Mouse (Mus musculus): ENCODE results near the gene Camta1. TPM values are rescaled to one million over a fixed set of nuclear protein-coding genes. Genes with fewer than 3 reads are reported as not detected.

The Camta1 gene
- polyA plus RNA-seq, 1 experiment from 2014 or later: 25.3 TPM

DNA sequence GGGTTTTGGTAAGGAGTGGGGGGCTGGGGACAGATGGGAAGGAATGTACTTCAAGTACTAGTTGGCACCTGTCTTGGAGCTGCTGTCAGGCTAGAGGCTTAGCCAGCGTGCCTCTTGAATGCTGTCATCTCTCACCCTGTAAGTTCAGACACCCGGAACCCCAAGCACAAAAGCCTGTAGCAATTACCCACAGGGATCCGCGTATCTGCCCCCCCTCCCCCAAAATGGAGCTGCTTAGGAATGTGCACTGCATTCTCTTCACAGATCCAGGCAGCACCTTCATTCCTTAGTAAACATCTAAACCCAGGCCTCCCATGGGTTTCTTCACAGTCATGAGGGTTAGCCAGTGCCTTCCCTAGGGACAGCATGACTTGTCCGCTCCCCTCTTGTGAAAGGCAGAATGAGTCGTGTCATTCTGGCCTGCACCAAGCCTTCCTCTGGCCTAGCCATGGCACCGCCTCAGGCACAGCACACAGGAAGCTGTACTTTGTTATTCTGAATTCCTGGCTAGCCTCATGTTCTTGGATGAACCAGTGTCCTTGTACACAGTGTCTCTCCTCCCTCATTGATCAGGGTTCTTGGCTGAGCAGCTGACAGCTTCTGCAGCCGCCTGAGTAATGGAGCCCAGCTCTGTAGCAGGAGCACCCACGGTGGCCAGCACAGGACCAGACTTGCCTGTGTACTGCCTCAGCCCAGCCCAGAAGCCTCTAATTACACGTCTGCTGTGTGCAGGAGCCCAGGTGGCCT is 990.1 kb downstream of the Camta1 start:
- 44% methylated on average over 10 of the region's 10 CpGs for WGBS (ENCODE audit: insufficient replicate concordance)
- Histone ChIP-seq H3K9me3 (replicated peaks; ENCODE audit: control insufficient read depth, low read length) (no peaks in the 10 kb centered on the region), H3K27ac (ENCODE audit: low read length) (peak overlapping the region; percentile 69), H3K4me3 (ENCODE audit: low read depth, low read length) (no peak overlapping the region), H3K4me2 (ENCODE audit: low read depth, low read length) (no peak overlapping the region), H3K4me1 (ENCODE audit: control insufficient read depth, low read depth, low read length) (peaks cover 14% of the 10 kb centered on the region), H3K9ac (ENCODE audit: low read depth, low read length) (no peak overlapping the region), H3K27me3 (ENCODE audit: control insufficient read depth, insufficient read depth, low read depth, low read length) (no peaks in the 10 kb centered on the region), H3K36me3 (ENCODE audit: control insufficient read depth, insufficient read depth) (peaks cover 3% of the 10 kb centered on the region; the same call in 1 of the 2 replicates)
- peak; percentile 25 for ATAC-seq (ENCODE audit: low read depth)

DNA sequence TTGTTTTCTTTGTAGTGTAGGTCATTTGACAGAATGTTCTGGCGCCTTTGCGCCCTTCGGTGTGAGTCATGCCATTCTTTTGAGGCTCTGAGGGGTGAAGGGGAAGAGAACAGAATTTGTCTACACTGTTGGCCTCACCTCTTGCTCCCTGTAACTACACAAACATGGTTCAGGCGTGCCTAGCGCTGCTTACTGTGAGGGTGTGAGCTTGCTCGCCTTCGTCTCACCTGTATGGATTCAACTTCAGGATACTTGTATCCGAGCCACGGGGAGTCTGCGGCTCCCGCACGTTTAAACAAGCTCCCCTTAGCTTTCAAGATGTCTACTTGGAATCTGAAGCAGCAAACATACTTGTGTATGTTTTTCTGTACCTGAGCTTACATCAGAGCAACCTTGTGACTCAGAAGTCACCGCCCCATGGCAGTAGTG is 990.7 kb downstream of the Camta1 start:
- Histone ChIP-seq H3K9me3 (replicated peaks; ENCODE audit: control insufficient read depth, low read length) (no peaks in the 10 kb centered on the region), H3K4me2 (ENCODE audit: low read depth, low read length) (no peak overlapping the region), H3K27me3 (ENCODE audit: control insufficient read depth, insufficient read depth, low read depth, low read length) (no peaks in the 10 kb centered on the region), H3K36me3 (ENCODE audit: control insufficient read depth, insufficient read depth) (peaks cover 4% of the 10 kb centered on the region; the same call in 1 of the 2 replicates), H3K4me3 (ENCODE audit: low read depth, low read length) (no peak overlapping the region), H3K4me1 (ENCODE audit: control insufficient read depth, low read depth, low read length) (peaks cover 14% of the 10 kb centered on the region), H3K9ac (ENCODE audit: low read depth, low read length) (no peak overlapping the region), H3K27ac (ENCODE audit: low read length) (peak overlapping the region; percentile 69)
- 70% methylated on average over 13 of the region's 13 CpGs for whole genome bisulfite sequencing (ENCODE audit: insufficient replicate concordance)
- no peak for ATAC-seq (ENCODE audit: low read depth)

DNA sequence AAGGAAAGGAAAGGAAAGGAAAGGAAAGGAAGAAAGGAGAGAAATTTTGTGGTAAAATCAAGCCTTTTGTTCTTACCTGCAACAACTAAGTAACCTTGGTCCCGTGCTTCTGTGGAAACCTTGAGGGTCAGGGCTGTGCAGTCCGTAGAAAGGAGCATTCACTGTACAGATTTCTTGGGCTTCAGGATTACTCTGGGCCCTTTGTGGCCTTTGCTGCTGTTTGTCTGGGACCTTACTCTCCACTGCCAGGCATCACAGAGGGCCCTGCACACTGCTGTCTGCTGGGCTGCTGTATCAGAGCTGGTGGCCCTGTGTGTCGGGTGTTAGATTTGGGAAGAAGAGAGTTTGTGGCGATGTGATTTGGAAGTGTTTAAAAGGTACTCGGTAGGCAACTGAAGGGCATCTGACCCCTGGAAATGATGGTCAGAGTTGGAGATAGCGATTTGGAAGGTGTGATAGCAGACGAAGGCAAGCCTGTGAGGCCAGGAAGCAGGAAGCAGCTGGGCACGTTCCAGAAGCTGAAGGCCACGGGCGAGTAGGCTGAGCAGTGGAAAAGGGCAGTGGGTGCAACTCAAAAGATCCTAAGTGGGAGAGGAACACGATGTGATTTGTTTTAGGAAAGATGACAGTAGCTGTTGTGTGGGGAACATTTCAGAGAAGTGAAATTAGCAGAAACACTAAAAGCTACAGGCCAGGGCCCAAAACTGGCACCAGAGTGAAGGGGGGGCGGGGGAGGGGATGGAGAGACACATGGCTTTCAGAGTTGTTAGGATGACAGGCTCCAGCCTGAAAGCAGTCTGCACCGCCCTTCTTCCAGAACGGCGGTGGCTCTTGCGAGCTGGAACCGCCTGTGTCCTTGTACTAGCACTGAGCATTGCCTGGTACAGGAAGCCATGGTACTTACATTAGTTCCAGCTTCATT is 992.1 kb downstream of the Camta1 start:
- no peak for ATAC-seq (ENCODE audit: low read depth)
- Histone ChIP-seq H3K9me3 (replicated peaks; ENCODE audit: control insufficient read depth, low read length) (no peaks in the 10 kb centered on the region), H3K4me3 (ENCODE audit: low read depth, low read length) (no peak overlapping the region), H3K9ac (ENCODE audit: low read depth, low read length) (no peak overlapping the region), H3K4me2 (ENCODE audit: low read depth, low read length) (no peak overlapping the region), H3K27ac (ENCODE audit: low read length) (no peak overlapping the region), H3K27me3 (ENCODE audit: control insufficient read depth, insufficient read depth, low read depth, low read length) (no peaks in the 10 kb centered on the region), H3K4me1 (ENCODE audit: control insufficient read depth, low read depth, low read length) (peaks cover 9% of the 10 kb centered on the region), H3K36me3 (ENCODE audit: control insufficient read depth, insufficient read depth) (peaks cover 4% of the 10 kb centered on the region; the same call in 1 of the 2 replicates)
- 39% methylated on average over 17 of the region's 17 CpGs for WGBS (ENCODE audit: insufficient replicate concordance)

DNA sequence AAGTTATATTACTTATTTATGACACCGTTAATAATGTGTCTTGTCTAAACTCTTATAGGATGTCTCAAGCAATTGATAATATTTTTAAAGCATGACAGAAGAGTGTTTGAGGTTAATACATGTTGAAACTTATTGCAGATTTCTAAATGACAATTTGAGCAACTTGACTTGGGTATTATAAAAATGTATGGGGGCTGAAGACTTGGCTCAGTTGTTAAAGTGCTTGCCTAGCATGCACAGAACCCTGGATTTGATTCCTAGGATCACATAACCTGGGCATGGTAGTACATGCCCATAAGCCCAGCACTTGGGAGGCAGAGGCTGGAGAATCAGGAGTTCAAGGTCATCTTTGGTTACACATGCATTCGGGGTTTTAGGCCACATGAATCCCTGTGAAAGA is 992.8 kb downstream of the Camta1 start:
- Histone ChIP-seq H3K27ac (ENCODE audit: low read length) (no peak overlapping the region), H3K9me3 (replicated peaks; ENCODE audit: control insufficient read depth, low read length) (no peaks in the 10 kb centered on the region), H3K4me1 (ENCODE audit: control insufficient read depth, low read depth, low read length) (peaks cover 9% of the 10 kb centered on the region), H3K27me3 (ENCODE audit: control insufficient read depth, insufficient read depth, low read depth, low read length) (no peaks in the 10 kb centered on the region), H3K9ac (ENCODE audit: low read depth, low read length) (no peak overlapping the region), H3K36me3 (ENCODE audit: control insufficient read depth, insufficient read depth) (peaks cover 4% of the 10 kb centered on the region; the same call in 1 of the 2 replicates), H3K4me3 (ENCODE audit: low read depth, low read length) (no peak overlapping the region), H3K4me2 (ENCODE audit: low read depth, low read length) (no peak overlapping the region)
- 66% methylated on average over 2 of the region's 2 CpGs for WGBS (ENCODE audit: insufficient replicate concordance)
- ATAC-seq (ENCODE audit: low read depth): no peak

DNA sequence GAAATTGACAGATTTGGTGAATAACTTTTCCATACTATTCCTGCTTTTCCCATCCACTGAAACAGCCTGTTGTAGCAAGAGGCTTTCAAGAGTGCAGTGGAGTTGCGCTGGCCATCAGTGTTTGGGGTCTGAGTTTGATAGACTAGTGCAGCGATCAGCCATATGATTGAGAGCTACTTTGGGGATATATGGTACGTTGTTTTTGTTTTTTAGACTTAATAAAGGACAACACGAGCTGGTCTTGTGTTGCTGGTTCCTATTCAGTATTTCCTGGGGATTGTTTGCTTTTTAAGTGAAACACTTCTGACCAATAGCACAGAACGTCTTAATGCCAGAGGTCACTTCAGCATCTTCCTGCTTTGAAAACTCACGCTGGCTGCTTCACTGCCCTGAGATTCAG is 993.5 kb downstream of the Camta1 start:
- no peak overlapping the region for H3K27ac ChIP-seq (ENCODE audit: low read length)
- no peak overlapping the region for H3K9ac ChIP-seq (ENCODE audit: low read depth, low read length)
- H3K27me3 ChIP-seq (ENCODE audit: control insufficient read depth, insufficient read depth, low read depth, low read length): no peaks in the 10 kb centered on the region
- no peak for ATAC-seq (ENCODE audit: low read depth)
- H3K9me3 ChIP-seq (replicated peaks; ENCODE audit: control insufficient read depth, low read length): no peaks in the 10 kb centered on the region
- peaks cover 4% of the 10 kb centered on the region; the same call in 1 of the 2 replicates for H3K36me3 ChIP-seq (ENCODE audit: control insufficient read depth, insufficient read depth)
- no peak overlapping the region for H3K4me2 ChIP-seq (ENCODE audit: low read depth, low read length)
- WGBS (ENCODE audit: insufficient replicate concordance): 62% methylated on average over 6 of the region's 6 CpGs
- H3K4me1 ChIP-seq (ENCODE audit: control insufficient read depth, low read depth, low read length): peaks cover 9% of the 10 kb centered on the region
- no peak overlapping the region for H3K4me3 ChIP-seq (ENCODE audit: low read depth, low read length)

Other genes starting within 250 kb of the Camta1 start
- gene Dnajc11, start 71.8 kb upstream of the Camta1 start, polyA plus RNA-seq (2015; fragmentation: Nextera tagmentation; extraction: Ambion mirVana): 40.5 and 44.0 TPM in 2 replicates
- 5.9 and 7.1 TPM in 2 replicates for gene Thap3, start 127.1 kb upstream of the Camta1 start, polyA plus RNA-seq (2015; fragmentation: Nextera tagmentation; extraction: Ambion mirVana)
- gene Phf13, start 134.4 kb upstream of the Camta1 start, polyA plus RNA-seq (2015; fragmentation: Nextera tagmentation; extraction: Ambion mirVana): 4.1 and 4.5 TPM in 2 replicates
- 3.8 and 4.6 TPM in 2 replicates for gene Klhl21, start 146.9 kb upstream of the Camta1 start, polyA plus RNA-seq (2015; fragmentation: Nextera tagmentation; extraction: Ambion mirVana)
- 8.0 and 11.1 TPM in 2 replicates for gene Zbtb48, start 165.8 kb upstream of the Camta1 start, polyA plus RNA-seq (2015; fragmentation: Nextera tagmentation; extraction: Ambion mirVana)
- 0.11 and 0.12 TPM in 2 replicates for gene Tas1r1, start 176.7 kb upstream of the Camta1 start, polyA plus RNA-seq (2015; fragmentation: Nextera tagmentation; extraction: Ambion mirVana)
- gene Nol9, start 177.4 kb upstream of the Camta1 start, polyA plus RNA-seq (2015; fragmentation: Nextera tagmentation; extraction: Ambion mirVana): 10.5 and 11.5 TPM in 2 replicates
- 4.8 and 5.1 TPM in 2 replicates for gene Plekhg5, start 210.6 kb upstream of the Camta1 start, polyA plus RNA-seq (2015; fragmentation: Nextera tagmentation; extraction: Ambion mirVana)

All from liver, embryonic 16.5 days (tissue).